Mouse (Mus musculus) embryo, embryonic 11 days (tissue): ENCODE results near the gene Frs2.

Experiments
- DNase-seq: peaks from one replicate; pipeline ENCODE4 v3.0.0-alpha.2; 2015

Frs2 gene

GRCm38 (mm10) chr10:117148361-117149003 lies at the start of gene Frs2:
Gene Frs2, minus strand, starts transcription at chr10:117148534.
- peak; percentile 98 for DNase-seq

- no peak for DNase-seq
Observed at GRCm38 (mm10) chr10:117196696-117197095, 48.4 kb upstream of the Frs2 start.

GRCm38 (mm10) chr10:117195748-117196147 lies 47.4 kb upstream of the Frs2 start:
- DNase-seq, result no peak

GRCm38 (mm10) chr10:117195005-117195404 lies 46.7 kb upstream of the Frs2 start:
- DNase-seq, result no peak

- no peak for DNase-seq
Observed at GRCm38 (mm10) chr10:117193364-117193763, 45.0 kb upstream of the Frs2 start.

- no peak for DNase-seq
Observed at GRCm38 (mm10) chr10:117185399-117186089, 37.2 kb upstream of the Frs2 start.

- DNase-seq, result no peak
Observed at GRCm38 (mm10) chr10:117181098-117181497, 32.8 kb upstream of the Frs2 start.

- DNase-seq, result no peak
Observed at GRCm38 (mm10) chr10:117174645-117175044, 26.3 kb upstream of the Frs2 start.

GRCm38 (mm10) chr10:117173566-117174438 lies 25.5 kb upstream of the Frs2 start:
- no peak for DNase-seq

- DNase-seq, result no peak
Observed at GRCm38 (mm10) chr10:117173111-117173510, 24.8 kb upstream of the Frs2 start.

GRCm38 (mm10) chr10:117172069-117172468 lies 23.7 kb upstream of the Frs2 start:
- no peak for DNase-seq

GRCm38 (mm10) chr10:117166785-117167425 lies 18.6 kb upstream of the Frs2 start:
- DNase-seq, result no peak

GRCm38 (mm10) chr10:117162662-117163061 lies 14.3 kb upstream of the Frs2 start:
- peak; percentile 25 for DNase-seq

- DNase-seq, result no peak
Observed at GRCm38 (mm10) chr10:117160099-117160498, 11.8 kb upstream of the Frs2 start.

- peak; percentile 36 for DNase-seq
Observed at GRCm38 (mm10) chr10:117152247-117152646, 3.9 kb upstream of the Frs2 start.

GRCm38 (mm10) chr10:117151676-117152075 lies 3.3 kb upstream of the Frs2 start:
- DNase-seq, result no peak

- peak; percentile 34 for DNase-seq
Observed at GRCm38 (mm10) chr10:117151241-117151640, 2.9 kb upstream of the Frs2 start.

GRCm38 (mm10) chr10:117150764-117151163 lies 2.4 kb upstream of the Frs2 start:
- no peak for DNase-seq

- peak; percentile 58 for DNase-seq
Observed at GRCm38 (mm10) chr10:117149942-117150617, 1.7 kb upstream of the Frs2 start.

GRCm38 (mm10) chr10:117149241-117149640 lies 907 bp upstream of the Frs2 start:
- DNase-seq, result no peak

- DNase-seq, result peak; percentile 39
Observed at GRCm38 (mm10) chr10:117147463-117148360, 622 bp downstream of the Frs2 start.
